Mouse (Mus musculus) CH12.LX (cell line): ENCODE results near the gene Rbm48.

Source experiments
- CHD2 ChIP-seq: IDR thresholded peaks from 2 replicates; pipeline ENCODE4 v1.6.1; 2011; ENCODE audit warnings: low read length, improper control_type of control experiment
- CTCF ChIP-seq, 2 experiments: IDR thresholded peaks in 1 of 2; conservative IDR thresholded peaks in 1 of 2; 2 replicates each; pipeline ENCODE4 v1.5.1; 2011 to 2012; ENCODE audit warnings: low read depth in 2 of 2, low read length in 2 of 2, improper control_type of control experiment in 1 of 2, inconsistent platforms in 1 of 2, mild to moderate bottlenecking in 1 of 2, moderate library complexity in 1 of 2
- E2F4 ChIP-seq: IDR thresholded peaks from 2 replicates; pipeline ENCODE4 v1.6.1; 2011; ENCODE audit warnings: low read depth, low read length, improper control_type of control experiment; ENCODE audit not compliant: insufficient replicate concordance
- GABPA ChIP-seq: IDR thresholded peaks from 2 replicates; pipeline ENCODE4 v1.6.1; 2012; ENCODE audit warnings: low read depth, low read length, improper control_type of control experiment, inconsistent platforms; ENCODE audit not compliant: insufficient replicate concordance
- JUN ChIP-seq: IDR thresholded peaks from 2 replicates; pipeline ENCODE4 v1.6.1; 2011; ENCODE audit warnings: low read depth, mild to moderate bottlenecking, low read length, improper control_type of control experiment, moderate library complexity; ENCODE audit not compliant: insufficient read depth
- MAZ ChIP-seq: IDR thresholded peaks from 2 replicates; pipeline ENCODE4 v1.6.1; 2012; ENCODE audit warnings: low read depth, mild to moderate bottlenecking, inconsistent platforms, low read length, improper control_type of control experiment, moderate library complexity
- POLR2A ChIP-seq: IDR thresholded peaks from 2 replicates; pipeline ENCODE4 v1.6.1; 2011; ENCODE audit warnings: low read depth, mild to moderate bottlenecking, improper control_type of control experiment, low read length
- SIN3A ChIP-seq: IDR thresholded peaks from 2 replicates; pipeline ENCODE4 v1.6.1; 2012; ENCODE audit warnings: low read length, improper control_type of control experiment, inconsistent platforms
- TCF12 ChIP-seq: IDR thresholded peaks from 2 replicates; pipeline ENCODE4 v1.6.1; 2014; ENCODE audit warnings: low read depth, mild to moderate bottlenecking, inconsistent platforms, low read length, improper control_type of control experiment
- UBTF ChIP-seq: IDR thresholded peaks from 2 replicates; pipeline ENCODE4 v1.6.1; 2012; ENCODE audit warnings: low read depth, mild to moderate bottlenecking, inconsistent platforms, low read length, improper control_type of control experiment, moderate library complexity
- USF1 ChIP-seq: IDR thresholded peaks from 2 replicates; pipeline ENCODE4 v1.6.1; 2014; ENCODE audit warnings: low read depth, mild to moderate bottlenecking, inconsistent platforms, low read length, improper control_type of control experiment
- ZC3H11A ChIP-seq: IDR thresholded peaks from 2 replicates; pipeline ENCODE4 v1.6.1; 2012; ENCODE audit warnings: low read depth, mild to moderate bottlenecking, inconsistent platforms, low read length, improper control_type of control experiment

GRCm38 (mm10) chr5:3645326-3645725 is 48.9 kb upstream of the Rbm48 start:
- no peak for TF ChIP-seq CTCF (conservative IDR thresholded peaks at IDR 0.05 in 1 of 2, IDR thresholded peaks at IDR 0.05 in 1 of 2; ENCODE audit: low read depth in 2 of 2, low read length in 2 of 2)
- no peak for TF ChIP-seq SIN3A
- TF ChIP-seq MAZ = no peak
- no peak for TF ChIP-seq CHD2
- TF ChIP-seq POLR2A = no peak
- TF ChIP-seq E2F4 = no peak
- no peak for TF ChIP-seq TCF12
- TF ChIP-seq GABPA = no peak
- no peak for TF ChIP-seq USF1
- no peak for TF ChIP-seq ZC3H11A
- no peak for TF ChIP-seq UBTF
- TF ChIP-seq JUN = no peak
